Mouse (Mus musculus): ENCODE measurements at regions not wholly inside any gene's neighbourhood (a gene's known extent, or its start where the extent isn't known, plus 50 kb on each side); places are given as distances from the start of the nearest gene placed in this dataset.

GRCm38 (mm10) chr10:111103512-111103911 is 61.0 kb upstream of the Osbpl8 start:
- TF ChIP-seq CTCF (conservative IDR thresholded peaks at IDR 0.05; ENCODE audit: insufficient read depth, insufficient read length, low read depth, low read length) (no peak), POLR2A (IDR thresholded peaks at IDR 0.05; ENCODE audit: low read depth, low read length) (no peak)
